Mouse (Mus musculus) cortical plate, adult 2 months (tissue): Measurements from ENCODE around the gene Tmem259.

Experiments
- CTCF ChIP-seq: fragments of 200-500 bp; IDR thresholded peaks from 2 replicates; pipeline ENCODE4 v1.5.1; 2011; ENCODE audit warnings: mild to moderate bottlenecking, control low read depth, low read length; ENCODE audit not compliant: insufficient read depth; ENCODE audit errors: extremely low read depth
- POLR2A ChIP-seq: fragments of 200-500 bp; IDR thresholded peaks from 2 replicates; pipeline ENCODE4 v1.6.1; 2011; ENCODE audit warnings: mild to moderate bottlenecking, low read length, control low read depth; ENCODE audit not compliant: insufficient read depth; ENCODE audit errors: extremely low read depth

- TF ChIP-seq CTCF = no peak
- TF ChIP-seq POLR2A = no peak
These were observed 35.5 kb upstream of the Tmem259 start for GRCm38 (mm10) chr10:80019471-80020131.
